Mouse (Mus musculus) lung, postnatal 0 days (tissue): ENCODE data around the gene Acly. TPM values are rescaled to one million over a fixed set of nuclear protein-coding genes. Genes with fewer than 3 reads are reported as not detected.
A peak's percentile ranks its signal among the peaks of the same experiment; 100 is the strongest.

Experiments used
- ATAC-seq: fragments of 200-750 bp; cut with Nextera tagmentation; 2 replicates; pipeline ENCODE4 v1.8.0; 2017; ENCODE audit warnings: moderate library complexity
- DNase-seq: peaks from one replicate; pipeline ENCODE4 v3.0.0-alpha.2; 2016; ENCODE audit warnings: low spot score
- H3K27ac ChIP-seq: fragments of 300-500 bp; sonication (generic); 2 replicates; pipeline ENCODE4 v1.5.1; 2014; ENCODE audit warnings: antibody characterized with exemption, mild to moderate bottlenecking, low read length, mixed read lengths
- H3K27me3 ChIP-seq: fragments of 300-500 bp; sonication (generic); replicated peaks from 2 replicates; pipeline ENCODE4 v1.6.1; 2014; ENCODE audit warnings: low read length, mixed read lengths; ENCODE audit not compliant: insufficient read depth
- H3K36me3 ChIP-seq: fragments of 300-500 bp; sonication (generic); 2 replicates; pipeline ENCODE4 v1.6.1; 2014; ENCODE audit warnings: low read length, mixed read lengths; ENCODE audit not compliant: insufficient read depth
- H3K4me1 ChIP-seq: fragments of 300-500 bp; sonication (generic); 2 replicates; pipeline ENCODE4 v1.6.1; 2014; ENCODE audit warnings: antibody characterized with exemption, low read depth, low read length, mixed read lengths; ENCODE audit not compliant: insufficient read depth
- H3K4me2 ChIP-seq: fragments of 300-500 bp; sonication (generic); replicated peaks from 2 replicates; pipeline ENCODE4 v1.6.1; 2014; ENCODE audit warnings: low read depth, mild to moderate bottlenecking, low read length, moderate library complexity, mixed read lengths
- H3K4me3 ChIP-seq: fragments of 300-500 bp; sonication (generic); 2 replicates; pipeline ENCODE4 v1.5.1; 2014; ENCODE audit warnings: low read depth, low read length
- H3K9ac ChIP-seq: fragments of 300-500 bp; sonication (generic); replicated peaks from 2 replicates; pipeline ENCODE4 v1.6.1; 2014; ENCODE audit warnings: low read depth, mild to moderate bottlenecking
- H3K9me3 ChIP-seq: fragments of 300-500 bp; sonication (generic); 2 replicates; pipeline ENCODE4 v1.6.1; 2016; ENCODE audit warnings: low read length, mixed read lengths
- CTCF ChIP-seq: IDR thresholded peaks from 2 replicates; pipeline ENCODE4 v1.5.1; 2016; ENCODE audit warnings: antibody characterized with exemption, mild to moderate bottlenecking
- EP300 ChIP-seq: IDR thresholded peaks from 2 replicates; pipeline ENCODE4 v1.6.1; 2016; ENCODE audit warnings: antibody characterized with exemption, mild to moderate bottlenecking, control low read depth
- WGBS: fragments of 180-500 bp; shearing (Covaris S2); extraction: QIAGEN DNeasy Blood & Tissue Kit; methylation state at CpG from one replicate; pipeline ENCODE4 v1.1.7; 2014; 5-methylcytosine and 5-hydroxymethylcytosine counted together
- polyA plus RNA-seq: library from polyadenylated mRNA; unstranded; fragments of >200 nt; fragmentation: Nextera tagmentation; extraction: Ambion mirVana; gene quantifications from 2 replicates; pipeline ENCODE4 v1.2.1, GENCODE M21; 2015

Gene Acly
- polyA plus RNA-seq, 1 experiment from 2014 or later, result 85.7 TPM

DNA sequence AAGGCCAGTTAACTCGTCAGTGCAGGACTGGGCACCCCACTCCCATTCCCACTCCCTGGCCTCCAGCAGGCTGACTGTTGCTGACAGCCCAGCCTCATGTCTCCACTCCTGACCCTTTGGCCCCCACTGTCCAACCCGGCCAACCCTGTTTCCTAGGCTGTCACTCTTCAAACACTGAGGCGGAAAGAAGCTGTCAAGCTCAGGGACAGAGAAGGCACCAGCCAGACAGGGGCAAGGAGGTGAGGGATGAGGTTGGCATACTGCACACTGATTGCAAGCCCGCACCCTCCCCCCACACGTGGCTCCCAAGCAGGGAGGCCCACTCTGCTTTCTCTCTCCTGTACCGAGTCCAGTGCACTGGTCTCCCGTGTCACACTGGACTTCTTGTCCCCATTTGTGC is 8.6 kb downstream of the Acly start:
- H3K36me3 ChIP-seq, result peaks cover 60% of the 10 kb centered on the region
- DNase-seq (no peak), ATAC-seq (no peak)
- H3K4me3 ChIP-seq, result no peak overlapping the region
- no peak overlapping the region for H3K9ac ChIP-seq
- no peak overlapping the region for H3K4me2 ChIP-seq
- no peak overlapping the region for H3K27ac ChIP-seq
- no peaks in the 10 kb centered on the region for H3K27me3 ChIP-seq
- TF ChIP-seq EP300, result no peak
- no peak for TF ChIP-seq CTCF
- 67% methylated on average over 7 of the region's 7 CpGs for WGBS
- no peaks in the 10 kb centered on the region for H3K4me1 ChIP-seq
- no peaks in the 10 kb centered on the region for H3K9me3 ChIP-seq

DNA sequence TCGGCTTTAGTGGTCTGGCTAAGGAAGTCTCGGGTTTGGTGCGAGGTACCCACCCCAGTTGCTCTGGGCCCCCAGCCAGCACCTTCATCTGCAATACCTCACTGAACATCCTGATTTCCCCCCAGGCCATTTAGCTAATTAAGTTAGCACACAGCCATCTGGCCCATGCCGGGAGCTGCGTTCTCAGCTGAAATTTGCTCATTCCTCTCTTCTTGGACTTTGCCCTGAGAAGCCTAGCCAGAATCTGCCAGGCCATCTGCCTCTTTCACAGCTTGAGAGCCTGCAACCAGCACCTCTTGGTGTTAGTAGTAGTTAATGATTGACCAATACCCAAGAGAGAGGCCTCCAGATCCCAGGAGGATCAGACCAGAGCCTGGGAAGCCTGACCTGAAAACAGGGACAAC is 9.6 kb downstream of the Acly start:
- no peak overlapping the region for H3K4me2 ChIP-seq
- no peak overlapping the region for H3K27ac ChIP-seq
- ATAC-seq (peak; percentile 47), DNase-seq (peak; percentile 49)
- H3K27me3 ChIP-seq, result no peaks in the 10 kb centered on the region
- TF ChIP-seq EP300 (no peak), CTCF (no peak)
- no peaks in the 10 kb centered on the region for H3K4me1 ChIP-seq
- 59% methylated on average over 5 of the region's 5 CpGs for WGBS
- no peak overlapping the region for H3K4me3 ChIP-seq
- H3K9ac ChIP-seq, result no peak overlapping the region
- no peaks in the 10 kb centered on the region for H3K9me3 ChIP-seq
- H3K36me3 ChIP-seq, result peaks cover 62% of the 10 kb centered on the region

DNA sequence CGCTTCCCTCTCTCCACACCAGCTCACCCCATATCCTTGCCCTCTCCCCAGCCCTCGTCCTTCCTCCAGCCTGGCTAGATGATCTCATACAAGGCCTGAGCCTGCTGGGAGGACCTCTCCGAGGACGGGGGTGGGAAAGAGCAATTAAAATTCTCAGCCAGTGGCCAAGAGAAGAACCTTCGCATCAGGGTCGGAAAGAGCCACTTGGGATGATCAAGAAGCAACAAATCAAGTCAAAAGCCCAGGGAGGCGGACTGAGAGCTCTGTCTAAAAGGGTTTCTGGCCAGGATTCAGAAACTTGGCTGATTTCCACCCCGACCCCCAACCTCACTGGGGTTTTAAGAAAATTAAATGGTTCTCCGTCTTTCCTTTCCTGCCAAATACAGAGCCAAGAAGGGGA is 11.5 kb downstream of the Acly start:
- Histone ChIP-seq H3K27ac (no peak overlapping the region), H3K4me1 (no peaks in the 10 kb centered on the region), H3K9ac (no peak overlapping the region), H3K27me3 (no peaks in the 10 kb centered on the region), H3K4me2 (no peak overlapping the region), H3K36me3 (peaks cover 48% of the 10 kb centered on the region), H3K4me3 (no peak overlapping the region), H3K9me3 (no peaks in the 10 kb centered on the region)
- TF ChIP-seq EP300, result no peak
- TF ChIP-seq CTCF, result no peak
- no peak for DNase-seq
- ATAC-seq, result no peak
- WGBS, result 66% methylated on average over 9 of the region's 9 CpGs

DNA sequence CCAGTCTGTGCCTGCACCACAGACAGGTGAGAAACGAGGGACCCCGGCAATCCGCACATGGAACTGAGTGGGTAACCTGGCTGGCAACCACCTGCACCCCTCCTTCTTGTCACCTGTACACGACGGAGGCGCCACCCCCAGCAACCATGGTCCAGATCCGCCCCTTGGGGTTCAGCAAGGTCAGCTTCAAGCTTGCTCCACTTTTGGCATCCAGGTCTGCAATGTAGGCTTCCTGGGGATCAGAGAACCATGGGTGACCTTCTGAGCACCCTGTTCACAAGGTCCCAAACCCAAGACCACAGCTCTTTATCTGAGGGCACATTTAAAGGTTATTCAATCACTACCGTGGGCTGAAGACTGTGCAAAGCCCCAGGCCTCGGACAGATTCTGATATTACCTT is 12.0 kb downstream of the Acly start:
- H3K4me1 ChIP-seq, result no peaks in the 10 kb centered on the region

DNA sequence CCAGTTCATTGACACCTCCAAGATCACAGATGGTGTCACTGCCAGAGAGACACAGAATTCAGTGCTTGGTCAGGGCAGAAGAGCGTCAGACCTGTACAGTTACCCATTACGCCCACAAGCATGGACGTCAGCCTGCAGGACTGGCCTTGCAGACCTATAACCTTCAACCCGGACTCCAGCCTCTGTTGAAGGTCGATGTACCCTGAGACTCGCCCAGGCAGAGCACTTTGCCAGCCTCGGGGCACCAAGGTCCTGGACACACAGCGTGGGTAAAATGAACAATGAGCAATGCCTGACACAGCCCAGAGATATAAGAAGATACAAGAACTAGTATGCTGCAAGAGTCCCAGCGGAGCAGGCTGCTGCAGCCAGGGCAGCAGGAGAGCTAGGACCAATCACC is 12.7 kb downstream of the Acly start:
- Histone ChIP-seq H3K4me1 (no peaks in the 10 kb centered on the region), H3K9me3 (no peaks in the 10 kb centered on the region), H3K4me3 (no peak overlapping the region), H3K36me3 (peaks cover 39% of the 10 kb centered on the region), H3K9ac (no peak overlapping the region), H3K27ac (no peak overlapping the region), H3K27me3 (no peaks in the 10 kb centered on the region), H3K4me2 (no peak overlapping the region)
- no peak for ATAC-seq
- 93% methylated on average over 9 of the region's 9 CpGs for WGBS
- TF ChIP-seq EP300 (no peak), CTCF (no peak)
- no peak for DNase-seq

More for the DNA sequence above, 12.0 kb downstream of the Acly start:
- Histone ChIP-seq H3K27ac (no peak overlapping the region), H3K4me2 (no peak overlapping the region), H3K9ac (no peak overlapping the region), H3K36me3 (peaks cover 45% of the 10 kb centered on the region), H3K27me3 (no peaks in the 10 kb centered on the region), H3K4me3 (no peak overlapping the region), H3K9me3 (no peaks in the 10 kb centered on the region)
- no peak for ATAC-seq
- DNase-seq, result no peak
- no peak for TF ChIP-seq CTCF
- TF ChIP-seq EP300, result no peak
- 86% methylated on average over 9 of the region's 9 CpGs for WGBS

DNA sequence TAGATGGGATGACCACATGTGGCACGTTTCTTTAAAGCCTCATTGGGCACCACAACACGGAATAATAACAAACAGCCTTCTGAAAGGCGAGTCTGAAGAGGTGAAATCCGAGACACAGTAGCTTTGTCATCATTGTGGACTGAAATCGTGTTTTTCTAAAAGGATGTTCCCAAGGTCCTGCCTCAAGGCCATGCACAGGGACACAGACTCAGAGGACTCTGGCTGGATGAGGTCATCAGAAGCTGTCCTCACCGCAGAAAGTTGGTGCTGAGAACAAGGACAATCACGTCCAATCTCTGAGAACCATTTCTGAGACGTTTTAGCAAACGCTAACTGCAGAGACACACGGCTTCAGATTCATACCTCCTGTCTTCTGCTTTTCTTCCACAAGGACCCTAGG is 14.1 kb downstream of the Acly start:
- H3K4me3 ChIP-seq, result no peak overlapping the region
- DNase-seq (no peak), ATAC-seq (no peak)
- no peaks in the 10 kb centered on the region for H3K4me1 ChIP-seq
- H3K9me3 ChIP-seq, result no peaks in the 10 kb centered on the region
- H3K36me3 ChIP-seq, result peaks cover 34% of the 10 kb centered on the region
- WGBS, result 82% methylated on average over 10 of the region's 10 CpGs
- H3K27ac ChIP-seq, result no peak overlapping the region
- H3K9ac ChIP-seq, result no peak overlapping the region
- no peak overlapping the region for H3K4me2 ChIP-seq
- H3K27me3 ChIP-seq, result no peaks in the 10 kb centered on the region
- TF ChIP-seq EP300 (no peak), CTCF (no peak)

DNA sequence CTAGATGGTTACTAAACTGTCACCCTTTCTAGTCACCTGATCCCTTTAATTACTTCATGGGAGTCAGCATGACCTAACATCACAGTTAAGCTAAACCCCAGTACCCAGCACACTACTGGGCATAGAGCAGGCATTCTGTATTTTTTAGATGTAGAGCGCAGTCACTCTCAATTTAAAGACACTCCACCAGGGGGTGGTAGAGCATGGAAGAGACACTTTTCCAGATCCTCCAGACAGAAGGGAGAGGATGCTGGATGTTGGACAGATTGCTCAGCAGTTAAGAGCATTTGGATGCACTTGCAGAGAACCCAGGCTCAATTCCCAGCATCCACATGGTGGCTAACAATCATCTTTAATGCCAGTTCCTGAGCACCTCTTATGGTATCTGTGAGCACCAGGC is 15.4 kb downstream of the Acly start:
- Histone ChIP-seq H3K27ac (no peak overlapping the region), H3K9ac (no peak overlapping the region), H3K4me2 (no peak overlapping the region), H3K36me3 (peaks cover 39% of the 10 kb centered on the region), H3K4me3 (no peak overlapping the region), H3K4me1 (no peaks in the 10 kb centered on the region), H3K27me3 (no peaks in the 10 kb centered on the region), H3K9me3 (no peaks in the 10 kb centered on the region)
- no peak for TF ChIP-seq EP300
- TF ChIP-seq CTCF, result peak; percentile 63
- DNase-seq, result peak; percentile 30
- 89% methylated on average over 1 of the region's 1 CpGs for WGBS
- no peak for ATAC-seq
